Mouse (Mus musculus): ENCODE data around the gene Dnaja3.

GRCm38 (mm10) chr16:4725266-4725665, 85.5 kb downstream of the Dnaja3 start:
- no peak for TF ChIP-seq CTCF (IDR thresholded peaks at IDR 0.05; ENCODE audit: low read depth, low read length)
- no peak for TF ChIP-seq GATA1 (IDR thresholded peaks at IDR 0.05; ENCODE audit: borderline replicate concordance, low read length)
- no peak for TF ChIP-seq POLR2AphosphoS5 (IDR thresholded peaks at IDR 0.05; ENCODE audit: insufficient replicate concordance, low read depth, low read length)
- no peak for TF ChIP-seq TAL1 (conservative IDR thresholded peaks at IDR 0.05; ENCODE audit: low read depth, low read length)

Data from G1E (cell line).